ENCODE assay signal across 17 mouse cellular contexts in the genomic region with DNA sequence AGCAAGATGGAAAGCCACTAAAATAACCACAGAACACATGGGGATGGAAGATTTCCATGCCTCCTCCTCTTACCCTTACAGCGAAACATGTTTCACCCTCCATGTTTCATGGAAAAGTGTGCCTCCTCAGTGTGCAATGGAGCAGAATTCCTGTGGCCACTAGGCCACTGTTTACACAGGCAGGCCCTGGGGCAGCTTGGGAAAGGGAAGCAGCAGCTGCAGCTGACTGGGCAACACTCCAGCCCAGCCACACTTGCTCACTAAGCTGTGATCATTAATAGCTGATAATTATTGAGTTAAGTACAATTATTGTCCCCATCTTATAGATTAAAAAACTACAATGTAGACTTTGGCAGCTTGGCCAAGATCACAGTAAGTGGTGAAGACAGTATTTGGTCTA.
DNase-seq lines count a peak whose midpoint lies in the region; ATAC-seq and TF ChIP-seq lines count a peak whose summit lies in the region.
"Had no signal": no experiment of that assay in that cellular context is flagged by ENCODE, and none has a peak within 500 bp of the region (broad histone marks: within the 10 kb centered on the region; RNA-seq: fewer than 3 reads in every experiment).

No protein-coding gene starts in this region.

- no peaks in the 10 kb centered on the region for H3K27me3 ChIP-seq in kidney, embryonic 16.5 days (ENCODE audit: insufficient read depth, low read length)
- H3K27me3 ChIP-seq in C2C12 (ENCODE audit: control insufficient read depth, insufficient read depth, insufficient read length): no peaks in the 10 kb centered on the region
- H3K27me3 ChIP-seq: embryonic facial prominence, embryonic 13.5 days; heart, embryonic 13.5 days; megakaryocyte, embryonic 14.5 days; neural tube, embryonic 13.5 days had no signal

- WGBS in kidney, embryonic 16.5 days: 72% methylated on average over 1 of the region's 1 CpGs

- H3K27ac ChIP-seq in kidney, embryonic 16.5 days (ENCODE audit: low read length): no peak overlapping the region
- H3K27ac ChIP-seq: embryonic facial prominence, embryonic 13.5 days; heart, embryonic 13.5 days; kidney, postnatal 0 days; neural tube, embryonic 13.5 days had no signal

- no peaks in the 10 kb centered on the region for H3K4me1 ChIP-seq in kidney, embryonic 16.5 days (ENCODE audit: insufficient read depth, low read length)
- H3K4me1 ChIP-seq: embryonic facial prominence, embryonic 13.5 days; heart, embryonic 13.5 days; megakaryocyte, embryonic 14.5 days had no signal

- TF ChIP-seq POLR2A in brain, embryonic 14.5 days (IDR thresholded peaks at IDR 0.05; ENCODE audit: borderline replicate concordance, extremely low read depth, insufficient read depth, insufficient read length, poor library complexity, severe bottlenecking): no peak

- no peak overlapping the region for H3ac ChIP-seq in C2C12 (ENCODE audit: control insufficient read depth, insufficient read length, low read depth)

- no peak for ATAC-seq in kidney, embryonic 16.5 days (ENCODE audit: low FRiP score, low TSS enrichment)
- ATAC-seq: hindbrain, embryonic 16.5 days had no signal

- peak; percentile 43 for DNase-seq in kidney, adult 11 months
- DNase-seq in brain, embryonic 14.5 days (ENCODE audit: low read depth): peak; percentile 74
- peak; percentile 30 to 53 for DNase-seq in kidney, postnatal 36 days
- no peak for DNase-seq in thymus, postnatal 36 days
- DNase-seq in layer of hippocampus, adult 18-20 months (ENCODE audit: low spot score in 2 of 2): no peak
- DNase-seq: adrenal gland, postnatal 10 days; cerebellum, adult 11-12 months; heart, postnatal 36 days; lung, postnatal 10 days had no signal

- no peaks in the 10 kb centered on the region for H3K79me2 ChIP-seq in C2C12 (ENCODE audit: control insufficient read depth, insufficient read depth)

- no peak overlapping the region for H3K4me3 ChIP-seq in kidney, embryonic 16.5 days (ENCODE audit: low read length)
- no peak overlapping the region for H3K4me3 ChIP-seq in C2C12 (ENCODE audit: insufficient read depth, poor library complexity, severe bottlenecking)
- H3K4me3 ChIP-seq: embryonic facial prominence, embryonic 13.5 days; heart, embryonic 13.5 days; megakaryocyte, embryonic 14.5 days; neural tube, embryonic 13.5 days had no signal

- H3K9ac ChIP-seq in kidney, embryonic 16.5 days (replicated peaks; ENCODE audit: low read length): no peak overlapping the region
- H3K9ac ChIP-seq: embryonic facial prominence, embryonic 13.5 days; heart, embryonic 13.5 days; neural tube, embryonic 13.5 days had no signal

- TF ChIP-seq CTCF in C2C12 (IDR thresholded peaks at IDR 0.05; ENCODE audit: control insufficient read depth, insufficient read depth, insufficient read length): no peak
- no peak for TF ChIP-seq CTCF in brain, embryonic 14.5 days (IDR thresholded peaks at IDR 0.05; ENCODE audit: borderline replicate concordance, extremely low read depth, insufficient read depth, insufficient read length)

- no peaks in the 10 kb centered on the region for H3K9me3 ChIP-seq in kidney, embryonic 16.5 days (ENCODE audit: low read length)
- H3K9me3 ChIP-seq: embryonic facial prominence, embryonic 13.5 days; heart, embryonic 13.5 days; neural tube, embryonic 13.5 days had no signal

- H3K36me3 ChIP-seq in kidney, embryonic 16.5 days (ENCODE audit: insufficient read depth, low read length): no peaks in the 10 kb centered on the region
- H3K36me3 ChIP-seq in C2C12 (ENCODE audit: control insufficient read depth, insufficient read depth): no peaks in the 10 kb centered on the region
- H3K36me3 ChIP-seq: embryonic facial prominence, embryonic 13.5 days; heart, embryonic 13.5 days; neural tube, embryonic 13.5 days had no signal

- H3K4me2 ChIP-seq in kidney, embryonic 16.5 days (replicated peaks; ENCODE audit: low read depth, low read length): no peak overlapping the region
- H3K4me2 ChIP-seq: embryonic facial prominence, embryonic 13.5 days; heart, embryonic 13.5 days; neural tube, embryonic 13.5 days had no signal

- no peaks in the 10 kb centered on the region for H3K79me3 ChIP-seq in C2C12 (ENCODE audit: low read depth)

TF ChIP-seq in C2C12, 6 proteins besides CTCF, POLR2A, EP300 and RAD21:
- TF ChIP-seq CEBPB (IDR thresholded peaks at IDR 0.05; ENCODE audit: low read depth): no peak
- peak; percentile 95 for TF ChIP-seq MYOD1 (IDR thresholded peaks at IDR 0.05; ENCODE audit: control insufficient read depth, insufficient read length, low read depth)

Comparison
In these comparisons a context has a peak if more than half of its experiments do, and no peak if none do; other contexts are left out.
1. DNase-seq: peak in kidney, adult 11 months (single experiment), brain, embryonic 14.5 days (single experiment) and kidney, postnatal 36 days (2 of 2); none in thymus, postnatal 36 days (0 of 2) and layer of hippocampus, adult 18-20 months (0 of 2).